Comparison of ENCODE assay signal across 26 mouse cellular contexts in the genomic region with DNA sequence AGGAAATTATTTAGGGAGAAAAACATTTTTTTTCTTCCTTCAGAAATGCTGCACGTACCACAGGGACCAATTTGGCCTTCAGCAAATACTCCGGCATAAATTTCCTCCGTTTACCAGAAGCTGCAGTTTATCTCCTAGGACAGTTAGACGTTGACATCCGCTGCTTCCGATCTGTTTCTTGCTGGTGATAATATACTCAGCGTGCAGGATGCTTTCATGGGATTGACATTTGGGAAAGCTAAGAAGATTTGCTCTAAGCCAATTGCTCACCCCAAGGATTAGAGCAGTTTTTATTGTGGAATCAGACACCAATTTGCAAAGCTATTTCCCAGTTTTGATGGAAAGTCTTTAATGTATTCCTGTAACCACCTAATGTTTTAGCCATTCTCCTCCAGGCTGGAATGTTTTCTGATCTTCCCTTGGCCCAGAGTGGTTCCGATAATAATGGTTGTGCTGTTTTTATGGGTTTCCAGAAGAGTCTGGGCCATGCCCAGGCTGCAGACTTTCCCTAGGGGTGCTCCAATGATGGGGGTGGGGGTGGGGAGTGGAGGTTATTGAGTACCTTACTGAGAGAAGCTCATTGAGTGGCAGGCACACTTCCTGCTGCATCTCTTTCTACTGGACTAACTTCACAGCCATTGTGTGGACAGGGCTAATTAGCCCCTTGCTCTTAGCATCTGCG. TPM values are rescaled to one million over a fixed set of nuclear protein-coding genes. Genes with fewer than 3 reads are reported as not detected.
DNase-seq lines count a peak whose midpoint lies in the region; ATAC-seq and TF ChIP-seq lines count a peak whose summit lies in the region.
"Had no signal": no experiment of that assay in that cellular context is flagged by ENCODE, and none has a peak within 500 bp of the region (broad histone marks: within the 10 kb centered on the region; RNA-seq: fewer than 3 reads in every experiment).

No protein-coding gene starts in this region.

- ATAC-seq in neural tube, embryonic 14.5 days (ENCODE audit: low read depth): 0 out of 2 replicates have a peak, but pooled peaks have one; percentile 34
- peak; percentile 71 for ATAC-seq in midbrain, embryonic 15.5 days (replicated peaks)
- ATAC-seq in liver, embryonic 12.5 days: no peak
- ATAC-seq: intestine, postnatal 0 days; lung, postnatal 0 days had no signal

- no peaks in the 10 kb centered on the region for H3K9me3 ChIP-seq in neural tube, embryonic 14.5 days (ENCODE audit: control insufficient read depth, low read length)
- no peaks in the 10 kb centered on the region for H3K9me3 ChIP-seq in midbrain, embryonic 15.5 days
- H3K9me3 ChIP-seq in liver, embryonic 12.5 days (replicated peaks): no peaks in the 10 kb centered on the region
- H3K9me3 ChIP-seq: embryonic facial prominence, embryonic 12.5 days; hindbrain, embryonic 12.5 days; liver, embryonic 13.5 days had no signal

- no peaks in the 10 kb centered on the region for H3K27me3 ChIP-seq in neural tube, embryonic 14.5 days (ENCODE audit: control insufficient read depth, insufficient read depth, low read length)
- H3K27me3 ChIP-seq in midbrain, embryonic 15.5 days (replicated peaks): no peaks in the 10 kb centered on the region
- H3K27me3 ChIP-seq in liver, embryonic 12.5 days (replicated peaks): no peaks in the 10 kb centered on the region
- H3K27me3 ChIP-seq: embryonic facial prominence, embryonic 12.5 days; hindbrain, embryonic 12.5 days; liver, embryonic 13.5 days had no signal

- H3K27ac ChIP-seq in neural tube, embryonic 14.5 days (ENCODE audit: low read depth, low read length): peak overlapping the region; percentile 16; the same call in 1 of the 2 replicates
- H3K27ac ChIP-seq in cortical plate, adult 2 months (ENCODE audit: insufficient read depth, low read length): peak overlapping the region; percentile 49; the same call in 1 of the 2 replicates
- H3K27ac ChIP-seq in midbrain, embryonic 15.5 days: peak overlapping the region; percentile 27
- no peak overlapping the region for H3K27ac ChIP-seq in liver, embryonic 12.5 days
- H3K27ac ChIP-seq: embryonic facial prominence, embryonic 12.5 days; hindbrain, embryonic 12.5 days; liver, embryonic 13.5 days had no signal

- no peak overlapping the region for H3K9ac ChIP-seq in neural tube, embryonic 14.5 days (replicated peaks; ENCODE audit: low read depth, low read length)
- H3K9ac ChIP-seq in midbrain, embryonic 15.5 days: no peak overlapping the region
- no peak overlapping the region for H3K9ac ChIP-seq in liver, embryonic 12.5 days
- H3K9ac ChIP-seq: embryonic facial prominence, embryonic 12.5 days; hindbrain, embryonic 12.5 days; liver, embryonic 13.5 days had no signal

- no peaks in the 10 kb centered on the region for H3K36me3 ChIP-seq in neural tube, embryonic 14.5 days (ENCODE audit: control insufficient read depth, insufficient read depth, low read length)
- H3K36me3 ChIP-seq in midbrain, embryonic 15.5 days (replicated peaks): no peaks in the 10 kb centered on the region
- H3K36me3 ChIP-seq in liver, embryonic 12.5 days: no peaks in the 10 kb centered on the region
- H3K36me3 ChIP-seq: embryonic facial prominence, embryonic 12.5 days; hindbrain, embryonic 12.5 days; liver, embryonic 13.5 days had no signal

- no peak overlapping the region for H3K4me2 ChIP-seq in neural tube, embryonic 14.5 days (ENCODE audit: low read depth, low read length)
- H3K4me2 ChIP-seq in midbrain, embryonic 15.5 days: no peak overlapping the region
- no peak overlapping the region for H3K4me2 ChIP-seq in liver, embryonic 12.5 days
- H3K4me2 ChIP-seq: embryonic facial prominence, embryonic 12.5 days; hindbrain, embryonic 12.5 days; liver, embryonic 13.5 days had no signal

- TF ChIP-seq POLR2A in cortical plate, adult 2 months (IDR thresholded peaks at IDR 0.05; ENCODE audit: extremely low read depth, insufficient read depth, low read length): no peak

- intact Hi-C loops in heart, postnatal 14 days (cut with DNase I): no loop called here

- DNase-seq in heart, adult 11 months: peak; percentile 58
- DNase-seq in heart, postnatal 14 days: no peak
- DNase-seq in neural tube, embryonic 10.5 days (ENCODE audit: extremely low spot score, low spot score): no peak
- no peak for DNase-seq in cerebellum, adult 9-11 months
- DNase-seq: adrenal gland, postnatal 14 days; cerebellum, adult 18-20 months; cerebellum, postnatal 25 days; embryo, embryonic 11 days; gastrocnemius, postnatal 10 days; kidney, adult 9 months; kidney, postnatal 14 days; liver, embryonic 13.5 days; lung, adult 18-20 months; lung, postnatal 4 days; right cerebral cortex, postnatal 4 days; thymus, adult 2 months; thymus, postnatal 36 days had no signal

- TF ChIP-seq CTCF in cortical plate, adult 2 months (IDR thresholded peaks at IDR 0.05; ENCODE audit: extremely low read depth, insufficient read depth, low read length): no peak

- H3K4me3 ChIP-seq in neural tube, embryonic 14.5 days (ENCODE audit: low read depth, low read length): no peak overlapping the region
- H3K4me3 ChIP-seq in cortical plate, adult 2 months (ENCODE audit: insufficient read depth, low read length): no peak overlapping the region
- no peak overlapping the region for H3K4me3 ChIP-seq in midbrain, embryonic 15.5 days
- H3K4me3 ChIP-seq in liver, embryonic 12.5 days: no peak overlapping the region
- H3K4me3 ChIP-seq: embryonic facial prominence, embryonic 12.5 days; hindbrain, embryonic 12.5 days; liver, embryonic 13.5 days; megakaryocyte, embryonic 14.5 days had no signal

- WGBS in neural tube, embryonic 14.5 days: 40% methylated on average over 9 of the region's 9 CpGs
- 26% methylated on average over 9 of the region's 9 CpGs for WGBS in midbrain, embryonic 15.5 days
- WGBS in liver, embryonic 12.5 days (ENCODE audit: insufficient replicate concordance): 64% methylated on average over 9 of the region's 9 CpGs

- H3K4me1 ChIP-seq in neural tube, embryonic 14.5 days (ENCODE audit: control insufficient read depth, insufficient read depth, low read length): no peaks in the 10 kb centered on the region
- peaks cover 8% of the 10 kb centered on the region for H3K4me1 ChIP-seq in cortical plate, adult 2 months (ENCODE audit: control insufficient read depth, insufficient read depth, low read length)
- peaks cover 18% of the 10 kb centered on the region; the same call in 1 of the 2 replicates for H3K4me1 ChIP-seq in midbrain, embryonic 15.5 days
- no peaks in the 10 kb centered on the region for H3K4me1 ChIP-seq in liver, embryonic 12.5 days
- H3K4me1 ChIP-seq: liver, embryonic 13.5 days; megakaryocyte, embryonic 14.5 days had no signal

RNA-seq across cellular contexts. Expression of a gene that starts 52.1 kb away (rescaled TPM):
- 100 to 1,000 TPM; 124 to 140 TPM for total RNA-seq in heart, postnatal 14 days (2021)
- polyA plus RNA-seq in neural tube, embryonic 14.5 days (2014; fragmentation: Nextera tagmentation; extraction: Ambion mirVana): 69.3 and 73.0 TPM in 2 replicates
- 79.6 and 87.3 TPM in 2 replicates for polyA plus RNA-seq in cortical plate, adult 2 months (2012; rRNA removed)
- polyA plus RNA-seq in midbrain, embryonic 15.5 days (2015; fragmentation: Nextera tagmentation; extraction: Ambion mirVana): 46.3 and 49.9 TPM in 2 replicates
- polyA plus RNA-seq in liver, embryonic 12.5 days (2016; fragmentation: Nextera tagmentation; extraction: Ambion mirVana): 52.4 and 56.6 TPM in 2 replicates
